Mouse (Mus musculus): ENCODE measurements around the gene Spock1. TPM values are rescaled to one million over a fixed set of nuclear protein-coding genes. Genes with fewer than 3 reads are reported as not detected.

Gene Spock1
- polyA plus RNA-seq, 1 experiment, result not detected

GRCm38 (mm10) chr13:57662554-57662953 lies 245.6 kb downstream of the Spock1 start:
- no peak for TF ChIP-seq CTCF (IDR thresholded peaks at IDR 0.05; ENCODE audit: extremely low read depth, insufficient read depth, insufficient read length, insufficient replicate concordance)
- TF ChIP-seq POLR2A (IDR thresholded peaks at IDR 0.05; ENCODE audit: low read depth, low read length), result no peak
- no peak overlapping the region for H3K27ac ChIP-seq (ENCODE audit: insufficient read depth, low read length)
- H3K36me3 ChIP-seq (ENCODE audit: control insufficient read depth, insufficient read depth, low read length), result no peaks in the 10 kb centered on the region
- H3K4me3 ChIP-seq (ENCODE audit: extremely low read depth, insufficient read depth, insufficient read length), result no peak overlapping the region
- no peaks in the 10 kb centered on the region for H3K4me1 ChIP-seq (ENCODE audit: control insufficient read depth, insufficient read depth, insufficient read length)
- DNase-seq (ENCODE audit: low read depth in 1 of 2, low spot score in 2 of 2), result no peak
- 72% methylated on average over 4 of the region's 4 CpGs for WGBS
- no peaks in the 10 kb centered on the region for H3K27me3 ChIP-seq (ENCODE audit: control insufficient read depth, insufficient read depth, low read length)

DNA sequence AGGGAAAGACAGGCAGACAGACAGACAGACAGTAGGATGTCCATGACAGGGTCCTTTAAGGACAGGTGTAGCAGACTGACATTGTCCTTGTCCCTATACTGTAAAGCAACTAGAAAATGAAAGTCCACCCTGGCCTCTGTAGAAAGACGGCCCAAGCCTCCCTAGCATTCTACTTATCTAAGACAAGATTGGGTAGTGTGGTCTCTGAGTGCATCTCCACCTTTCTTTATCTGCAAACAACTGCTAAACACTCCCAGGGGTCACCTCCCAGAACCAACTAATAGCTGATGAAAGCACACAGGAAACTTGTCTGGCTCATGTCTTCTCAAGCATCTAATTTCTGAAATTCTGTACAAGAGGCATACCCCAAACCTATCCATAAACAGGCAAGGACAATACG lies 247.6 kb downstream of the Spock1 start:
- Histone ChIP-seq H3K27me3 (ENCODE audit: control insufficient read depth, insufficient read depth, low read length) (no peaks in the 10 kb centered on the region), H3K4me1 (ENCODE audit: control insufficient read depth, insufficient read depth, insufficient read length) (no peaks in the 10 kb centered on the region), H3K27ac (ENCODE audit: insufficient read depth, low read length) (no peak overlapping the region), H3K4me3 (ENCODE audit: extremely low read depth, insufficient read depth, insufficient read length) (no peak overlapping the region), H3K36me3 (ENCODE audit: control insufficient read depth, insufficient read depth, low read length) (no peaks in the 10 kb centered on the region)
- DNase-seq (ENCODE audit: low read depth in 1 of 2, low spot score in 2 of 2), result no peak
- WGBS, result 83% methylated on average over 2 of the region's 2 CpGs
- TF ChIP-seq CTCF (IDR thresholded peaks at IDR 0.05; ENCODE audit: extremely low read depth, insufficient read depth, insufficient read length, insufficient replicate concordance), result no peak
- no peak for TF ChIP-seq POLR2A (IDR thresholded peaks at IDR 0.05; ENCODE audit: low read depth, low read length)

- 90% methylated on average over 3 of the region's 3 CpGs for WGBS
- TF ChIP-seq CTCF (IDR thresholded peaks at IDR 0.05; ENCODE audit: extremely low read depth, insufficient read depth, insufficient read length, insufficient replicate concordance) (no peak), POLR2A (IDR thresholded peaks at IDR 0.05; ENCODE audit: low read depth, low read length) (no peak)
- Histone ChIP-seq H3K36me3 (ENCODE audit: control insufficient read depth, insufficient read depth, low read length) (no peaks in the 10 kb centered on the region), H3K27me3 (ENCODE audit: control insufficient read depth, insufficient read depth, low read length) (no peaks in the 10 kb centered on the region), H3K27ac (ENCODE audit: insufficient read depth, low read length) (no peak overlapping the region), H3K4me3 (ENCODE audit: extremely low read depth, insufficient read depth, insufficient read length) (no peak overlapping the region), H3K4me1 (ENCODE audit: control insufficient read depth, insufficient read depth, insufficient read length) (no peaks in the 10 kb centered on the region)
- DNase-seq (ENCODE audit: low read depth in 1 of 2, low spot score in 2 of 2), result no peak
These were observed 248.3 kb downstream of the Spock1 start for GRCm38 (mm10) chr13:57659872-57660271.

DNA sequence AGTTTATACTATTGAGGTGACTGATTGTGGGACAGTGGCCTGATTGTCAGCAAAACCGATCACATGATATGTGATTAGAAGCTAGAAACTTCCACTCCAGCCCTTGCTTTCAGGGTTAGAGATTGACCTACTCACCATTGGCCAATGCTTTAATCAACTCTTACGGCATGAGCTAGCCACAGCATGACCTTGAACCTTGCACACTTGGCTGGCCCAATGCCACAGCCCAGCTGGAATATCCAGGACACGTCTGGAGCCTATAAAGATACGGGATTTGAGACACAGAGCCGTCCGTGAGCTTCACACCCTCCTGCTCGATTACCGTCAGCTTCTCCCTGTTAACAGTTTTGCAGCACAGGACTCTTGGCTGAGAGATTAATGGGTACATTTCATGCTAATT lies 251.5 kb downstream of the Spock1 start:
- WGBS, result 89% methylated on average over 8 of the region's 8 CpGs
- Histone ChIP-seq H3K27me3 (ENCODE audit: control insufficient read depth, insufficient read depth, low read length) (no peaks in the 10 kb centered on the region), H3K4me1 (ENCODE audit: control insufficient read depth, insufficient read depth, insufficient read length) (no peaks in the 10 kb centered on the region), H3K36me3 (ENCODE audit: control insufficient read depth, insufficient read depth, low read length) (no peaks in the 10 kb centered on the region), H3K27ac (ENCODE audit: insufficient read depth, low read length) (no peak overlapping the region), H3K4me3 (ENCODE audit: extremely low read depth, insufficient read depth, insufficient read length) (no peak overlapping the region)
- TF ChIP-seq POLR2A (IDR thresholded peaks at IDR 0.05; ENCODE audit: low read depth, low read length), result no peak
- no peak for DNase-seq (ENCODE audit: low read depth in 1 of 2, low spot score in 2 of 2)

DNA sequence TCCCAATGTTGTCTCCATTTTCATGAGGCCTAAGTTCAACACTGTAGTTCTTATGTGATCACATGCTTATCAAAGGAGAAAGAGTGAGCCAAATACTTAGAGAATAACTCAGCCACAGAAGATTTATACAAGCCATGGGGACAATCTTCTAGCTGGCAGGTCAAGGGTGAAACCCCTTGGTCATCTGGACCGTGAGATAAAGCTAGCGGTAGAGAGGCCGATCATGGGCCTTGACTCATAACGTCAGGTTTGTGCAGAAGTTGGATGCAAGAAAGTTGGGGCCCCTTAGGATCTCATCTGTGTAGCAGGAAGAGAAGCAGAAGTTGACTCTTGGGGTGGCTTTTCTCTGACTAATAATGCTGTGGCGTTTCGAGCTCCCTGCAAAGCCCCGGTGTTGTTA lies 253.8 kb downstream of the Spock1 start:
- no peak for DNase-seq (ENCODE audit: low read depth in 1 of 2, low spot score in 2 of 2)
- Histone ChIP-seq H3K36me3 (ENCODE audit: control insufficient read depth, insufficient read depth, low read length) (no peaks in the 10 kb centered on the region), H3K27ac (ENCODE audit: insufficient read depth, low read length) (no peak overlapping the region), H3K27me3 (ENCODE audit: control insufficient read depth, insufficient read depth, low read length) (no peaks in the 10 kb centered on the region), H3K4me1 (ENCODE audit: control insufficient read depth, insufficient read depth, insufficient read length) (no peaks in the 10 kb centered on the region), H3K4me3 (ENCODE audit: extremely low read depth, insufficient read depth, insufficient read length) (no peak overlapping the region)
- no peak for TF ChIP-seq POLR2A (IDR thresholded peaks at IDR 0.05; ENCODE audit: low read depth, low read length)
- no peak for TF ChIP-seq CTCF (IDR thresholded peaks at IDR 0.05; ENCODE audit: extremely low read depth, insufficient read depth, insufficient read length, insufficient replicate concordance)
- 81% methylated on average over 7 of the region's 7 CpGs for WGBS

- WGBS, result 86% methylated on average over 4 of the region's 4 CpGs
- Histone ChIP-seq H3K4me3 (ENCODE audit: extremely low read depth, insufficient read depth, insufficient read length) (no peak overlapping the region), H3K27me3 (ENCODE audit: control insufficient read depth, insufficient read depth, low read length) (no peaks in the 10 kb centered on the region), H3K4me1 (ENCODE audit: control insufficient read depth, insufficient read depth, insufficient read length) (no peaks in the 10 kb centered on the region), H3K27ac (ENCODE audit: insufficient read depth, low read length) (no peak overlapping the region), H3K36me3 (ENCODE audit: control insufficient read depth, insufficient read depth, low read length) (no peaks in the 10 kb centered on the region)
- no peak for DNase-seq (ENCODE audit: low read depth in 1 of 2, low spot score in 2 of 2)
- no peak for TF ChIP-seq CTCF (IDR thresholded peaks at IDR 0.05; ENCODE audit: extremely low read depth, insufficient read depth, insufficient read length, insufficient replicate concordance)
- TF ChIP-seq POLR2A (IDR thresholded peaks at IDR 0.05; ENCODE audit: low read depth, low read length), result no peak
These were observed 256.9 kb downstream of the Spock1 start for GRCm38 (mm10) chr13:57651236-57651635.

DNA sequence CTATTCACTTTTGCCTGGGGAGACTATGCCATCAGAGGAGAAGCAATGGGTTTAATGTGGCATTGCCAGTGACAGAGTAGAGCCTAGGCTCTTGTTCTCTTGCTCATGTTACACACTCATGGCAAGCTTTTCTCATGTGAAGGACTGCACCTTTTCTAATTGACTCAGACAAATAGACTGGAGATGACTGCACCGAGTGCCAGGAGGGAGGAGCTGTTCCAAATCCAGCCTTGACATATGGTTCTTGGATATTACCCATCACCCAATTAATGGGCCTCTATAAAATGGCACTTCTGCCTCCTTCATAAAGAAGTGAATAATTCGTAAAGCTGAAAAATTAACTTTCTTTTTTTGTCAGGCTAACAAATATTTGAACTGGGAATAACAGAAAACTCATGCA lies 259.3 kb downstream of the Spock1 start:
- no peaks in the 10 kb centered on the region for H3K27me3 ChIP-seq (ENCODE audit: control insufficient read depth, insufficient read depth, low read length)
- no peak overlapping the region for H3K4me3 ChIP-seq (ENCODE audit: extremely low read depth, insufficient read depth, insufficient read length)
- DNase-seq (ENCODE audit: low read depth in 1 of 2, low spot score in 2 of 2), result no peak
- 78% methylated on average over 2 of the region's 2 CpGs for WGBS
- H3K36me3 ChIP-seq (ENCODE audit: control insufficient read depth, insufficient read depth, low read length), result no peaks in the 10 kb centered on the region
- TF ChIP-seq CTCF (IDR thresholded peaks at IDR 0.05; ENCODE audit: extremely low read depth, insufficient read depth, insufficient read length, insufficient replicate concordance) (no peak), POLR2A (IDR thresholded peaks at IDR 0.05; ENCODE audit: low read depth, low read length) (no peak)
- H3K27ac ChIP-seq (ENCODE audit: insufficient read depth, low read length), result no peak overlapping the region
- H3K4me1 ChIP-seq (ENCODE audit: control insufficient read depth, insufficient read depth, insufficient read length), result no peaks in the 10 kb centered on the region

Data from spleen, adult 2 months (tissue).